Mouse (Mus musculus) cerebellum, postnatal 4 days (tissue): ENCODE data around the gene Snca.
"Not testable (repeated sequence)": the region's sequence is repeated elsewhere in the genome, so short reads cannot be mapped to it uniquely, and the experiment has no call there.

Experiments
- DNase-seq, 2 experiments: peaks; one replicate each; pipeline ENCODE4 v3.0.0; 2022; ENCODE audit warnings: low spot score in 2 of 2, mixed read lengths in 1 of 2

Snca gene

DNA sequence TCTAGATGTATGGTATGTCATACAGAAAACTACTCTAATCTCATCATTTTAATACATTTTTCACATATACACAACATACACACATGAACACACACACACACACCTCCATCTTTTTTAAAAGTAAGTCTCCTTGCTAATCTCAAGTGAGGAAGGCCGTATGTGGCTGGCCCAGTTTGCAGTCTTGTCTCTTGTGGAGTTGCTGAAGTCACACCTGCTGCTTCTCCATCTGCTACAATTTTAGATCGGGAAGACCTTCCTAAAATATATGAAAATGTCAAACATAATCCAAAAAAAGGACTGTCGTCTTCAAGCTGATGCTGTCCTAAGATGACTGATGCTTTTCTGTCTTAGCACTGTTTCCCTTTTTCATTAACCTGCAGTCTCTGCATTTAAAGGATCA is 112.1 kb downstream of the Snca start:
- no peak for DNase-seq

DNA sequence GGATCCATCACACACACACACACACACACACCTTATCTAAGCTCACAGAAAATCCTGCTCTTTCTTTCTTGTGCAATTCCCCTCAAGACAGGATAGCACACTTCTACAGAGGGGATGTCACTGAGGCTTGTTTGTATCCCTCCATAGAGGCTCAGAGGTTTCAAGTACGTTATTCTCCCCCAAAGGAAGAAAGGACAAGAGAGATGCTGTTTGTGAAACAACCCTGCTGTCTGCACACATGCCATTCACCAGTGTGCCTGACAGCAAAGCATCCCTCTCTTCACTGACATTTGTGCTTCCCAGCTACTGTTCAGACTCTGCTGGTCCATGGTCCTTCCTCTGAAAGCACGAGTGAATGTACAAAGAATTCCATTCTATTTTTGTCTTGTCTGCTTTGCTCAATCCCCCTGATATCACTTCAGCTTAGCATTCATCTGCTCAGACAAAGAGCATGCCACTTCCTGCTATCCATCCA is 119.6 kb downstream of the Snca start:
- DNase-seq = no peak

DNA sequence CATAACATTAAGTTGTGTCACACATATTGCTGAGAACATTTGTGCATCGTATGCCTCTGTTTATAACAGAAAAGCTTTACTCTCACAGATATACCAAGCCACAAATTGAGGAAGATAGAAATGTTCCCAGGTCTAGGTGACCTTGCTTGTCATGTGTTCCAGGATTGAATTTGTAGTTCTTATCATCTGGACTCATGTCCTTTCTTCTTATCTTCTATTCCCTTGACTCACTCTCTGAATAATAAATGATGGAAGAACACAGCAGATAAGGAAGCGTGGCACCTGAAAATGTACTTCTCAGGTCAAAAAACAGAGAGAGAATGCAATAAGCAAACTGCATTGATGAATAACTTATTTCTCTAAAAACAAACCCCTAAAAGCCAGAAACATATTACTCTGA is 131.6 kb downstream of the Snca start:
- DNase-seq = no peak

DNA sequence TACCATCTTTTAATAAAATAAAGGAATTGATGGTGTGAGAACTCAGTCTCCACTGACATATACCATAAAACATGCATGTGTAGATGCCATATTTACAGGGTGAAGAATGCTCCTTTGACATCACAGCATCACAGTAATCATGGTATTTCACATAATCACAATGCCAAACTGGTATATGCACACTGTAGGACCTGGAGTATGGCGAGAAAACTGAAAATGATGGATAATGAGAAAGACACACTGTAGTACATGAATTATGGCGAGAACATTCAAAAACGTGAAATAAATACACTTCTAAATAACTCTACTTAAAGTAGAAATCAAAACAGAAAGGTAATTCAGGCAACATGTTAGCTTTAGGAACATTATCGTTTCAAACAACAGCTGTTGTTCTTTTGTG is 142.6 kb downstream of the Snca start:
- DNase-seq = not testable (repeated sequence)

DNA sequence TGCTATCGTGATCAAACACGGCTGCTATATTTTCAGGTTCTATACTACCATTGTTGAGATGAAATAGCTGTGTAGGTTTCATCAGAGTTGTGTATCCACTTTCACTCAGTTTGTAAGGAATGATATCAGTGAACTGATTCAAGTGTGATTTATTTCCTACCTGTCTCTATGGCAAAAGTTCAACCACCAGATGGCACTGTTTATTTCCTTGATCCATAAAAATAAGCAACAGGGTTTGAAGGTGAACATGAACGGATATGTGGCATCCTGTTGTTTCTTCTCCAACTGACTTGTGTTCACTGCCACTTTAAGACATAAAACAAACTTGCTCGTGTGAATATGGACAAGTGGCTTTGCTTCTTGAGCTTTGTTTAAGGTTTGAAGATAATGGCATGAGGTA is 147.4 kb downstream of the Snca start:
- DNase-seq = peak in 1 of 2 experiments; percentile 13
